Mouse (Mus musculus): ENCODE data around the gene Higd2a.

Higd2a gene
- long read RNA-seq, experiment 1, transcript Higd2a-201 (2 exons, 648 nt) = major isoform, 178 of 180 reads
- long read RNA-seq, experiment 1, partial matches to known transcripts = 0 of 180 reads
- long read RNA-seq, experiment 1, other reads (novel, unspliced or antisense) = 2 of 180 reads
- long read RNA-seq, experiment 2, transcript Higd2a-201 (2 exons, 648 nt) = major isoform, 153 of 154 reads
- long read RNA-seq, experiment 2, partial matches to known transcripts = 0 of 154 reads
- long read RNA-seq, experiment 2, other reads (novel, unspliced or antisense) = 1 of 154 reads

GRCm38 (mm10) chr13:54589996-54590951 lies at the start of gene Higd2a, which contains the start of gene Nop16:
Higd2a (plus strand) TSS chr13:54590207.
Nop16 (minus strand) TSS chr13:54590090.
- intact Hi-C loops (cut with DNase I) = no loop called here

- intact Hi-C loops (cut with DNase I) = no loop called here
Observed at GRCm38 (mm10) chr13:54548036-54548435, 42.0 kb upstream of the Higd2a start.

DNA sequence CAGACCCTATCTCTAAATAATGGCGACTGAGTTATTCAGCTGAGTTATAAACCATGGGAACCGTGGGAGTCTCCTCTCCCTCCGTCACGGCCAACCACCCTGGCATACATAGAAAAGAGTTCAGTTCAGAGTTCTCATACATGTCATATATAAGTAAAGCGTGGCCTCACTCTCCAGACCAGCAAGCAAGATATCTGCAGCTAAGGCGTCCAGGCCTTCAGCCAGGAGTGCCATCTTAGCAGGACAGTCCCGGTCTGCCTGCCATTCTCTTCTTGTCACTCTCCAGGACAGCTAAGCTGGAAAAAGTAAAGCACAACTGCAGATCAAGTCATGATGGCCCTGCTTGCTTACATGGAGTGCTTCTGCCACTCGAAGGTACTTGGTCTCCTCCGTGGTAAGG lies 33.8 kb upstream of the Higd2a start:
- intact Hi-C loops (cut with DNase I) = no loop called here

DNA sequence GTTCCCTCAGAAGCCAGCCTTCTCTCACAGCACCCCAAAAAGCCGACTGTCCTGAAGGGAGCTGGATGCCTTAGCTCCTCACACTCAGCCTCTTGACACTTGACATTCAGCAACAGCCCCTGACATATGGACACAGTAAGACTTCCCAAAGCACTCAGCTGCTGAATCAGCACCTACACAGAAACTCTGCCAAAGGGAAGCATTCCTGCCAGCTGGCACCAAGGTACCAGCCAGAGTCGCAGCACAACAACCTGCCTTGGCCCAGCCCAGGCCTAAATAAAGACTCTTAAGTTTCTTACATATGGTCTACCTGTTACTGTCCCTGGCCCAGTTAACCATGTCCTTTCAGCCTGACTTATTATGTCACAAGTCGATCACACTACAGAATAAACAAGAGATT lies 33.2 kb upstream of the Higd2a start:
- intact Hi-C loops (cut with DNase I) = no loop called here

DNA sequence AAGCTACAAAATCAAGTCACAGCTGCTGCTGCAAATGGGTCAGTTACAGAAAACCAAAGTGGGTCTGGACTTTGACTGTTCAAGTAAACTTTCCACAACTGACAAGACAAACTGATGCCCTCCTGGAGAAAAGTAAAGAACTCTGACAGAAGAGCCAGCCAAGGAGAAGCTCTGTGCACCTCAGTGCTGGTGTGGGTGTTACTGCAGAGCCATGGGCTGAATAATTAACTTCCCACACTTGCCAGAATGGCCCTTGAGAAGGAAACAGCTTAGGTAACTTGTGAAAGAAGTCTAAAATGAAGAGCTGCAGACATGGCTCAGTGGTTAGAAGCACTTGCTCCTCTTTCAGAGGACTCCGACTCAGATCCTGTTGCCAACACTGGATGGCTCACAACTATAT lies 32.4 kb upstream of the Higd2a start:
- intact Hi-C loops (cut with DNase I) = no loop called here

GRCm38 (mm10) chr13:54559656-54560055 lies 30.4 kb upstream of the Higd2a start:
- intact Hi-C loops (cut with DNase I) = no loop called here

- intact Hi-C loops (cut with DNase I) = no loop called here
Observed at GRCm38 (mm10) chr13:54560608-54561007, 29.4 kb upstream of the Higd2a start.

- intact Hi-C loops (cut with DNase I) = no loop called here
Observed at GRCm38 (mm10) chr13:54562562-54562961, 27.4 kb upstream of the Higd2a start.

DNA sequence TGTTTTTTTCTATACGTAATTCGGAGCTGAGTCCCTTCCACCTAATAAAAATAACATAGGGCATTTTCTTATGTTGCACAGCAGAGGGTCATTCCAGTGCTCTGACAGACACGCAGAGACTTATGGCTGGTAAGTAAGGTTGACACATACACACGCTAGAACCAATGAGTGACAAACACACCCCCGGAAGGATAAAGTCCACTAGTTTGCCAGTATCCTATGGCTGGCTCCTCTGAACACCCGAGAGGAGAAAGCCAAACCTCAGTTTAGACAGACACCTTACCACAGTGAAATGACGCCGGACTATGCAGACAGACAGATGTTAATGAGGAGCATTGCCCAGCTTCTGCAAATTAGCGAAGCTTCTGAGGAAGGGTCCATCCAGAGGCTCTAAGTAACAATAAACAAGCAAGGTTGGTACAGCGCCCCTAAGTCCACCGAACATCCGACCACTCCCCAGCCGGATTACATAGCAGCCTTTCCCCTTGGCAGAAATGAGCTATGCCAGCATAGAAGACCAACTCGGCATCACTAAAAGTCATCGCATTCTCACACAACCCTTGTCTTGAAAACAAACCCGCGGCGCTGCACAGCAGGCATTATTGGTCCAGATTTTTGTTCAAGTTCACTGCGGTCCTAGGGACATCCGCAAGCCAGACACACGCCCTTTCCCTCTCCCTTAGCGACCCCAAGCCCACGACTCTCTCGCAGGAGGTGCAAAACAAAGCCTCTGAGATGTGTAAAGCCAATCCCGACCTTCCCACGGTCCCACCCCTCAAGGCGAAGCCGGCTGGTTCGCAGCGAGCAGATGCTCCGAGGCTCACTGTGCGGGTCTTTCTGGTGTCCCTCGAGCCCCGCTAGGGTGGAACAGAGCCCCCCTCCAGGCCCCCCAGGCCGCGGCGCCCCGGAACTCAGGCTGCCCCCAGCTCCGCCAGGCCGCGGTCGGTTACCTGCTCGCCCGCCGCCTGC lies 25.5 kb upstream of the Higd2a start:
- intact Hi-C loops (cut with DNase I) = no loop called here

DNA sequence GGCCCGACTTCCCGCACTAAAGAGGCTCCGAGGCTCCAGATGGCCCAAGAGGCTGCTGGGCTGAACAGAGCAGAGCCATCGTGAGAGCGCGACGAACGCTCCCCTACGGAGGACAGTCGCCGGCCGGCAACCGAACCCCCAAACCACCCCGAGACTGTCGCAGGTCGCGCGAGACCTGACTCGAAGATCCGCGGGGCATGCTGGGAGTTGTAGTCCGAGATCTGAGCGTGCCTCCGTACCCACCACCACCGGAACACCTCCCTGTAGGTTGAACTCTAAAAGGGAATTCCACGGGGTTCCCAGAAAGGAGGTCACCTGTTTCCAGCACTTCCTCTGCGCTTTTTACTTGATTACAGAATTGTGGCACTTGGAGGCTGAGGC lies 24.8 kb upstream of the Higd2a start, which contains the start of gene 4833439L19Rik:
Gene 4833439L19Rik, minus strand, starts transcription at position 235 of the 381 bp plus-strand sequence.
- intact Hi-C loops (cut with DNase I) = no loop called here

- intact Hi-C loops (cut with DNase I) = no loop called here
Observed at GRCm38 (mm10) chr13:54565594-54566345, 24.2 kb upstream of the Higd2a start.

DNA sequence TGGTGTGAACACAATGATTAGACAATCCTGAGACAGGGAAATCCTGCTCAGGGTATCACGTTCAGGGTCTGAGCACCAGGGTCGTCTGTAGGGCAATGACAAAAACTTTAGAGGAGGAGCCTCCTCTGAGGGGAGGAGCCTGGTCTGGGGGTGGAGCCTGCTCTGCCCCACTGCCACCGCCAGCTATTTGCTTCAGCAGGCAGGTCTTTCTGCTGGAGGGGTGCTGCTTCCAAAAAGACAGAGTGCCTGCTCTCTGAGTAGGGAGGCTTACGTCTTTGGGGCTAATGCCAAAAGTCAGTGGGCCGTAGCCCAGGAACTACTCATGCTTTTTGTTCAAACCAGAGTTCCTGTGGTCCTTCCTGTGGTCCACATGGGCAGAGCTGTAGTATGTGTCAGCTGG lies 21.6 kb upstream of the Higd2a start:
- intact Hi-C loops (cut with DNase I) = no loop called here

DNA sequence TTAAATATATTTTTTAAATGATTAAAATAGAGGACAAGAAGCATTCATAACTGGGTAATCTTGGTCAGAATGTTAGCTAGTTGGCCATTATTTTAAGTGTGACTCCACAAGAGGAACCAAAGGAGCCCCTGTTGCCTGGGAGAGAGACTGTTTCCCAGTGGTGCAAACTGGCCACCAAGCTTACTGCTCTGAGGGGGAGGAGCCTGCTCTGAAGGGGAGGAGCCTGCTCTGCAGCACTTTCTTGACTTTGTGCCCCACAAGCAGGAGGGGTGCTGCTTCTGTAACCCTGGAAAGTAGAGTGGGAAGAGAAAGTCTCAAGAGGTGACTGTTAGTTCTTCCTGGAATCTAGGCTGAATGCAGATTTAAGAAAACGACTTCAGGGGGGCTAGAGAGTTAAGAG lies 20.7 kb upstream of the Higd2a start:
- intact Hi-C loops (cut with DNase I) = no loop called here

- intact Hi-C loops (cut with DNase I) = no loop called here
Observed at GRCm38 (mm10) chr13:54570736-54571135, 19.3 kb upstream of the Higd2a start.

DNA sequence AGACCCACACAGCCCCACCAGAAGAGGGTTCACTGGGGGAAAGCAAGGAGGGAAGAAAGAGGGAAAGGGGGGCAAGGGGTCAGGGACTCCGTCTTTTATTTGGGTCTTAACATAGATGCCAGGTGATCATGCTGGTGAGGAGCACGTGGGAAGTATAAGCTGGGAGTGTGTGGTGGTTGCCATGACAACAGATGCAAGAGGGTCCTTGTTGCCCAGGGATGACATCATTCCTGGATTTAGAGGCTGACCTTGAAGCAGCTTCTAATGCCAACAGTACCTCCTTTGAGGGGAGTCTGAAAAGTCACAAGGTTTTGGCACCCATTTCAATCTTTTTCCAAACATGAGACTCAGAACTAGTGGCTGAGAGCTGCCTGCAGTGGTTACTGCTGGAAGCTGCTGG lies 18.4 kb upstream of the Higd2a start:
- intact Hi-C loops (cut with DNase I) = no loop called here

- intact Hi-C loops (cut with DNase I) = no loop called here
Observed at GRCm38 (mm10) chr13:54572621-54573020, 17.4 kb upstream of the Higd2a start.

GRCm38 (mm10) chr13:54574854-54575481 lies 15.0 kb upstream of the Higd2a start, which contains the start of gene Arl10:
Arl10 (plus strand) TSS chr13:54575015.
- intact Hi-C loops (cut with DNase I) = loop anchor here (5.0 kb wide), 1 partner anchor 47 kb away; the partner anchor contains the start of gene Faf2

- intact Hi-C loops (cut with DNase I) = loop anchor here (5.0 kb wide), 1 partner anchor 47 kb away; the partner anchor contains the start of gene Faf2
Observed at GRCm38 (mm10) chr13:54575489-54575888, 14.5 kb upstream of the Higd2a start.
